Mouse (Mus musculus) limb, embryonic 10.5 days (tissue): Measurements from ENCODE around the gene Lifr. TPM values are rescaled to one million over a fixed set of nuclear protein-coding genes. Genes with fewer than 3 reads are reported as not detected.
A peak's percentile ranks its signal among the peaks of the same experiment; 100 is the strongest.

Experiments used
- DNase-seq: peaks from one replicate; pipeline ENCODE4 v3.0.0-alpha.2; 2017; ENCODE audit warnings: low spot score
- H3K27ac ChIP-seq: fragments of 300-500 bp; sonication (generic); 2 replicates; pipeline ENCODE4 v1.5.1; 2016; ENCODE audit warnings: mild to moderate bottlenecking
- H3K27me3 ChIP-seq: fragments of 300-500 bp; sonication (generic); 2 replicates; pipeline ENCODE4 v1.6.1; 2016; ENCODE audit warnings: low read depth, mild to moderate bottlenecking; ENCODE audit not compliant: poor library complexity, severe bottlenecking
- H3K36me3 ChIP-seq: fragments of 300-500 bp; sonication (generic); 2 replicates; pipeline ENCODE4 v1.6.1; 2016; ENCODE audit warnings: mild to moderate bottlenecking, moderate library complexity
- H3K4me1 ChIP-seq: fragments of 300-500 bp; sonication (generic); 2 replicates; pipeline ENCODE4 v1.6.1; 2016
- H3K4me3 ChIP-seq: fragments of 300-500 bp; sonication (generic); 2 replicates; pipeline ENCODE4 v1.5.1; 2016; ENCODE audit warnings: mild to moderate bottlenecking, moderate library complexity
- H3K9me3 ChIP-seq: fragments of 300-500 bp; sonication (generic); replicated peaks from 2 replicates; pipeline ENCODE4 v1.6.1; 2016; ENCODE audit warnings: mild to moderate bottlenecking
- WGBS: fragments of 180-500 bp; shearing (Covaris S2); methylation state at CpG from one replicate; pipeline ENCODE4 v1.1.7; 2016; 5-methylcytosine and 5-hydroxymethylcytosine counted together
- polyA plus RNA-seq: library from polyadenylated mRNA; unstranded; fragments of >200 nt; fragmentation: Nextera tagmentation; extraction: Ambion mirVana; gene quantifications from 2 replicates; pipeline ENCODE4 v1.2.1, GENCODE M21; 2016

Lifr gene
- polyA plus RNA-seq, 1 experiment from 2014 or later, result 12.1 TPM

DNA sequence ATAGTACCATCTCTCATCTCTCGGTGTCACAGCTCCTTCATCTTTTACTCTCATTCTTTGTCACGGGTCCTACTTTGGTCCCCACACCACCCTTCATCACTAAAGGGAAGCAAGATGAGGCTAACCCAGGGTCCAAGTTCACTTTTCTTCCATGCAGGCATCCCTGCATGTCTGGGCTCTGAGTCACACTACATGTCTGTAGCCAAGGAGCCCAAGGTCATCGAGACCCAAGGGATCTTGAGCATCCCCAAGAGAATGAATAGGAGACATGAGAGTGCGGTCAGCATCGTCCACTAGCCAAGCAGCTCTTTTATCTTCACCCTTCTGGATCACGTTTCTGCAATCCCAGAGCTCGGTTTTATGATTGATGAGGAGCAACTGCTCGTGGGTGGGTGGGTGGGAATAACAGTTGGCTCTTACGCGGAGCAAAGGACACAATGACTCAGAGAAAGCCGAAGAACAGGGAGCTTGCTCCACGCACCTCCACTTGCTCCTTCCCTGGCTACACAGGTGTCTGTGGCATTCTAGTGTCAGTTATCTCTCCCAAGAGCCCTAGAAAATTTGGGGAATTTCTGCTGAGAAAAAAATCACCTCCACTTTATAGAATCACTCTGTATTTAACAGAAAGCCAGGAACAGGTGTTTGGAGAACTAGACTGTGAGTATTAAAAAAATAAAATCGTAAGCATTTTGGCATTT is 143.1 kb downstream of the Lifr start:
- H3K36me3 ChIP-seq, result peaks cover 2% of the 10 kb centered on the region; the same call in 1 of the 2 replicates
- H3K4me3 ChIP-seq, result no peak overlapping the region
- 86% methylated on average over 13 of the region's 13 CpGs for WGBS
- no peaks in the 10 kb centered on the region for H3K27me3 ChIP-seq
- no peak overlapping the region for H3K27ac ChIP-seq
- DNase-seq, result no peak
- no peaks in the 10 kb centered on the region for H3K9me3 ChIP-seq
- no peaks in the 10 kb centered on the region for H3K4me1 ChIP-seq

DNA sequence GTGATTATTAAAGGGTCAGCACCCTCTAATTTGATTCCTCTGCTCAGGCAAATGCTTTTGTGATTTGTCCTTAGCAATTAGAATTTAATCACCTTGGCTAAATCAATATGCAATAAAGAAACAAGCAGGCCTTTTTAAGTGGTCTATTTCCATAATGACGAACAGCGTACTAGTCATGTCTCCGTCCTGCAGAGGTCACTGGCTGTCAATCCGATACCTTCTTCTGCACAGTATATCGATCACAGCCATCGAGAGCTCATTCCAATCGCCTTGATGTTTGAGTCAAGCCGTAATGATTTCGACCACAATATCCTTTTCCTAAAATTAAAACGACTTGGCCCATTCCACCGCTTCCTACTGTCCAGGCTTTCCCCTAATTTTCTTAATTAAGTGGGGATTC is 149.5 kb downstream of the Lifr start:
- DNase-seq, result no peak
- H3K4me1 ChIP-seq, result peaks cover 6% of the 10 kb centered on the region
- no peak overlapping the region for H3K27ac ChIP-seq
- H3K36me3 ChIP-seq, result peaks cover 2% of the 10 kb centered on the region; the same call in 1 of the 2 replicates
- 88% methylated on average over 11 of the region's 11 CpGs for WGBS
- no peaks in the 10 kb centered on the region for H3K27me3 ChIP-seq
- no peaks in the 10 kb centered on the region for H3K9me3 ChIP-seq
- H3K4me3 ChIP-seq, result no peak overlapping the region

DNA sequence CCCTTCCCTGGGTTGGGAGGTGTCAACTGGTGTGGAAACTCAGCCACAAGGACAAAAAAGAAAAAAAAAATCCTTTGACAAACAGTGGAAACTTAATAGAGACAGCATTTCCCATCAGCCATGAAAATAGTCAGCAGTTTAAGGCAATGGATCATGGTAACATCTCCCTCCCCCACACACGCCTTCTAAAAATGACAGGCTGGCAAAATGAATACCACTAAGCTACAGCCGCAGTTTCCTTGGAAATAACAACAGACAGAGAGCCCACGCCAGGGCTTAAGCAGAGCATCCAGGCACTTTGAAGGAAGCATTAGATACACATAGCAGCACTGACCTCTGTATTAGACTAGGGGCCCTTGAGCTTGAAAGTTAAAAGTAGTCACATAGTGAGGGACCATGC is 150.5 kb downstream of the Lifr start:
- Histone ChIP-seq H3K4me3 (no peak overlapping the region), H3K9me3 (no peaks in the 10 kb centered on the region), H3K27me3 (no peaks in the 10 kb centered on the region), H3K36me3 (peaks cover 2% of the 10 kb centered on the region; the same call in 1 of the 2 replicates), H3K27ac (no peak overlapping the region), H3K4me1 (peaks cover 6% of the 10 kb centered on the region)
- 83% methylated on average over 3 of the region's 3 CpGs for WGBS
- DNase-seq, result no peak

DNA sequence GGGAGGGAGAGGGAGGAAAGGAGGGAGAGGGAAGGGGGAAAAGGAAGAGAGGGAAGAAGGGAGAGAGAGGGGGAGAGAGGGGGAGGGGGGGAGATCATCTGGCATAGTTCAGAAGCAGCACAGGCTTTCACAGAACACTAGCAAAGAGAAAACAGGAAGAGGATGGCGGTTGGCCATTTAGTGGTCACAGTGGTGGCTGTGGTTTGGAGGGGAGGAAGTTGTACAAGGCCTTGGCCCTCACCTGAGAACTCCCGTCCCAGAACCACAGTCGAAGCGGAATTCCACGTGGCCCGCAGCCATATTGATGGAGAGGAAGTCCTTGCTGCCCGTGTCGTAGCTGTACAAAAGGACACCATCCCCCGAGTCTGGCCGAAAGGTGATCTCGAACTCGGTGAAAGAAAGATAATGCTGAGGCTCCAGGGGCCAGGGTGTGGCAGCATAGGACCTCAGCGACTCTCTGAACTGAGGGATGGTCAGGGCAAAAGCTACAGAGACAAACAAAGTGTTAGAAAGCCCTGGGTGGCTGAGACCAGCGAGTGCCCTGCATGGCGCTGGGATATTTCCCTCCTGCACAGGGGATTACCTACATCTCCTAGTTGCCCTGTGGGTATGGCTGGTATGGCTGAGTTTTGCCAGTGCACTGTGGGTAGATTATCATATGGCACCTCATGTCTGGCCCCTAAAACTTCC is 151.9 kb downstream of the Lifr start:
- Histone ChIP-seq H3K4me3 (no peak overlapping the region), H3K9me3 (no peaks in the 10 kb centered on the region), H3K4me1 (peaks cover 6% of the 10 kb centered on the region), H3K36me3 (peaks cover 2% of the 10 kb centered on the region; the same call in 1 of the 2 replicates), H3K27me3 (no peaks in the 10 kb centered on the region), H3K27ac (peak overlapping the region; percentile 30; the same call in 1 of the 2 replicates)
- 82% methylated on average over 15 of the region's 15 CpGs for WGBS
- DNase-seq, result no peak

Other genes with a start within 250 kb of the Lifr start
- gene Osmr, start 215.6 kb upstream of the Lifr start, polyA plus RNA-seq, result 0.26 and 0.31 TPM in 2 replicates